Mouse (Mus musculus) hindbrain, embryonic 11.5 days (tissue): Measurements from ENCODE around the gene Il2rg. TPM values are rescaled to one million over a fixed set of nuclear protein-coding genes. Genes with fewer than 3 reads are reported as not detected.

ENCODE experiments used
- ATAC-seq: fragments of 200-750 bp; cut with Nextera tagmentation; 2 replicates; pipeline ENCODE4 v1.8.0; 2017; ENCODE audit warnings: mild to moderate bottlenecking, moderate TSS enrichment, moderate library complexity; ENCODE audit not compliant: low FRiP score
- DNase-seq: peaks from one replicate; pipeline ENCODE4 v3.0.0-alpha.2; 2015; ENCODE audit warnings: low spot score
- H3K27ac ChIP-seq: fragments of 300-500 bp; sonication (generic); 2 replicates; pipeline ENCODE4 v1.5.1; 2014; ENCODE audit warnings: mild to moderate bottlenecking, low read depth, low read length
- H3K27me3 ChIP-seq: fragments of 300-500 bp; sonication (generic); 2 replicates; pipeline ENCODE4 v1.6.1; 2014; ENCODE audit warnings: mild to moderate bottlenecking, low read length, moderate library complexity, mixed read lengths; ENCODE audit not compliant: control insufficient read depth, insufficient read depth
- H3K36me3 ChIP-seq: fragments of 300-500 bp; sonication (generic); 2 replicates; pipeline ENCODE4 v1.6.1; 2014; ENCODE audit warnings: mild to moderate bottlenecking, low read length, moderate library complexity, mixed read lengths; ENCODE audit not compliant: control insufficient read depth, insufficient read depth
- H3K4me1 ChIP-seq: fragments of 300-500 bp; sonication (generic); replicated peaks from 2 replicates; pipeline ENCODE4 v1.6.1; 2014; ENCODE audit warnings: low read length, mixed read lengths; ENCODE audit not compliant: control insufficient read depth, insufficient read depth
- H3K4me2 ChIP-seq: fragments of 300-500 bp; sonication (generic); replicated peaks from 2 replicates; pipeline ENCODE4 v1.6.1; 2014; ENCODE audit warnings: mild to moderate bottlenecking, low read depth, low read length
- H3K4me3 ChIP-seq: fragments of 300-500 bp; sonication (generic); 2 replicates; pipeline ENCODE4 v1.5.1; 2014; ENCODE audit warnings: low read depth, low read length
- H3K9ac ChIP-seq: fragments of 300-500 bp; sonication (generic); 2 replicates; pipeline ENCODE4 v1.6.1; 2014; ENCODE audit warnings: low read depth, low read length
- H3K9me3 ChIP-seq: fragments of 300-500 bp; sonication (generic); 2 replicates; pipeline ENCODE4 v1.6.1; 2016; ENCODE audit warnings: low read length; ENCODE audit not compliant: control insufficient read depth
- WGBS: fragments of 180-500 bp; shearing (Covaris S2); extraction: QIAGEN DNeasy Blood & Tissue Kit; methylation state at CpG from one replicate; pipeline ENCODE4 v1.1.7; 2014; 5-methylcytosine and 5-hydroxymethylcytosine counted together
- polyA plus RNA-seq: library from polyadenylated mRNA; unstranded; fragments of >200 nt; fragmentation: Nextera tagmentation; extraction: Ambion mirVana; gene quantifications from 2 replicates; pipeline ENCODE4 v1.2.1, GENCODE M21; 2014

Gene Il2rg
- 3.6 TPM in 2 replicates for polyA plus RNA-seq

- DNase-seq (no peak), ATAC-seq (no peak)
- WGBS = 76% methylated on average over 5 of the region's 5 CpGs
- H3K36me3 ChIP-seq = no peaks in the 10 kb centered on the region
- H3K9ac ChIP-seq = no peak within 1 kb of the TSS
- H3K4me2 ChIP-seq = no peak within 1 kb of the TSS
- H3K4me1 ChIP-seq = no peaks in the 10 kb centered on the region
- H3K27ac ChIP-seq = no peak within 1 kb of the TSS
- H3K4me3 ChIP-seq = no peak within 1 kb of the TSS
- H3K9me3 ChIP-seq = no peaks in the 10 kb centered on the region
- H3K27me3 ChIP-seq = no peaks in the 10 kb centered on the region
Measured at GRCm38 (mm10) chrX:101268025-101268754, at the start of gene Il2rg. Gene Il2rg, minus strand, starts transcription at chrX:101268255.

GRCm38 (mm10) chrX:101313625-101314359, 45.7 kb upstream of the Il2rg start:
- Histone ChIP-seq H3K4me2 (no peak overlapping the region), H3K4me3 (no peak overlapping the region), H3K36me3 (no peaks in the 10 kb centered on the region), H3K27me3 (no peaks in the 10 kb centered on the region), H3K9me3 (no peaks in the 10 kb centered on the region), H3K9ac (no peak overlapping the region), H3K4me1 (no peaks in the 10 kb centered on the region), H3K27ac (no peak overlapping the region)
- 28% methylated on average over 6 of the region's 6 CpGs for WGBS
- no peak for ATAC-seq
- DNase-seq = peak; percentile 36

GRCm38 (mm10) chrX:101309299-101309698, 41.2 kb upstream of the Il2rg start:
- DNase-seq (no peak), ATAC-seq (no peak)
- no peak overlapping the region for H3K4me3 ChIP-seq
- H3K27ac ChIP-seq = no peak overlapping the region
- H3K4me2 ChIP-seq = no peak overlapping the region
- 95% methylated on average over 5 of the region's 5 CpGs for WGBS
- no peak overlapping the region for H3K9ac ChIP-seq
- no peaks in the 10 kb centered on the region for H3K4me1 ChIP-seq
- H3K9me3 ChIP-seq = no peaks in the 10 kb centered on the region
- 0 out of 2 replicates have a peak, but pooled peaks cover 2% of the 10 kb centered on the region for H3K27me3 ChIP-seq
- no peaks in the 10 kb centered on the region for H3K36me3 ChIP-seq

- Histone ChIP-seq H3K36me3 (no peaks in the 10 kb centered on the region), H3K27me3 (0 out of 2 replicates have a peak, but pooled peaks cover 2% of the 10 kb centered on the region), H3K9ac (no peak overlapping the region), H3K4me2 (no peak overlapping the region), H3K4me3 (no peak overlapping the region), H3K4me1 (no peaks in the 10 kb centered on the region), H3K9me3 (no peaks in the 10 kb centered on the region), H3K27ac (no peak overlapping the region)
- no peak for ATAC-seq
- 39% methylated on average over 2 of the region's 2 CpGs for WGBS
- DNase-seq = no peak
Measured at GRCm38 (mm10) chrX:101304646-101305045, 36.6 kb upstream of the Il2rg start.

GRCm38 (mm10) chrX:101301654-101302053, 33.6 kb upstream of the Il2rg start:
- no peak overlapping the region for H3K4me3 ChIP-seq
- 0 out of 2 replicates have a peak, but pooled peaks cover 2% of the 10 kb centered on the region for H3K27me3 ChIP-seq
- no peak overlapping the region for H3K27ac ChIP-seq
- no peaks in the 10 kb centered on the region for H3K36me3 ChIP-seq
- DNase-seq = no peak
- WGBS = 73% methylated on average over 9 of the region's 9 CpGs
- H3K4me2 ChIP-seq = no peak overlapping the region; the same call in 1 of the 2 replicates
- no peak overlapping the region for H3K9ac ChIP-seq
- H3K9me3 ChIP-seq = no peaks in the 10 kb centered on the region
- H3K4me1 ChIP-seq = no peaks in the 10 kb centered on the region
- ATAC-seq = no peak

- H3K4me2 ChIP-seq = peak overlapping the region; percentile 36
- peak overlapping the region; percentile 40 for H3K4me3 ChIP-seq
- peak overlapping the region; percentile 53 for H3K9ac ChIP-seq
- H3K36me3 ChIP-seq = peaks cover 3% of the 10 kb centered on the region; the same call in 1 of the 2 replicates
- 24% methylated on average over 13 of the region's 13 CpGs for WGBS
- no peak overlapping the region for H3K27ac ChIP-seq
- ATAC-seq = peak; percentile 62; the same call in 1 of the 2 replicates
- no peak for DNase-seq
- no peaks in the 10 kb centered on the region; the same call in 1 of the 2 replicates for H3K27me3 ChIP-seq
- H3K4me1 ChIP-seq = no peaks in the 10 kb centered on the region
- H3K9me3 ChIP-seq = no peaks in the 10 kb centered on the region
Measured at GRCm38 (mm10) chrX:101300427-101301030, 32.5 kb upstream of the Il2rg start.

- WGBS = 21% methylated on average over 12 of the region's 13 CpGs
- Histone ChIP-seq H3K4me1 (no peaks in the 10 kb centered on the region), H3K9me3 (no peaks in the 10 kb centered on the region), H3K27ac (peak overlapping the region; percentile 58; the same call in 1 of the 2 replicates), H3K4me2 (peak overlapping the region; percentile 36), H3K36me3 (peaks cover 3% of the 10 kb centered on the region; the same call in 1 of the 2 replicates), H3K9ac (peak overlapping the region; percentile 54), H3K4me3 (peak overlapping the region; percentile 40), H3K27me3 (no peaks in the 10 kb centered on the region; the same call in 1 of the 2 replicates)
- ATAC-seq (peak; percentile 76), DNase-seq (peak; percentile 62)
Measured at GRCm38 (mm10) chrX:101299473-101300426, 31.7 kb upstream of the Il2rg start.
